8 mouse cellular contexts compared by ENCODE assay signal in the genomic region with DNA sequence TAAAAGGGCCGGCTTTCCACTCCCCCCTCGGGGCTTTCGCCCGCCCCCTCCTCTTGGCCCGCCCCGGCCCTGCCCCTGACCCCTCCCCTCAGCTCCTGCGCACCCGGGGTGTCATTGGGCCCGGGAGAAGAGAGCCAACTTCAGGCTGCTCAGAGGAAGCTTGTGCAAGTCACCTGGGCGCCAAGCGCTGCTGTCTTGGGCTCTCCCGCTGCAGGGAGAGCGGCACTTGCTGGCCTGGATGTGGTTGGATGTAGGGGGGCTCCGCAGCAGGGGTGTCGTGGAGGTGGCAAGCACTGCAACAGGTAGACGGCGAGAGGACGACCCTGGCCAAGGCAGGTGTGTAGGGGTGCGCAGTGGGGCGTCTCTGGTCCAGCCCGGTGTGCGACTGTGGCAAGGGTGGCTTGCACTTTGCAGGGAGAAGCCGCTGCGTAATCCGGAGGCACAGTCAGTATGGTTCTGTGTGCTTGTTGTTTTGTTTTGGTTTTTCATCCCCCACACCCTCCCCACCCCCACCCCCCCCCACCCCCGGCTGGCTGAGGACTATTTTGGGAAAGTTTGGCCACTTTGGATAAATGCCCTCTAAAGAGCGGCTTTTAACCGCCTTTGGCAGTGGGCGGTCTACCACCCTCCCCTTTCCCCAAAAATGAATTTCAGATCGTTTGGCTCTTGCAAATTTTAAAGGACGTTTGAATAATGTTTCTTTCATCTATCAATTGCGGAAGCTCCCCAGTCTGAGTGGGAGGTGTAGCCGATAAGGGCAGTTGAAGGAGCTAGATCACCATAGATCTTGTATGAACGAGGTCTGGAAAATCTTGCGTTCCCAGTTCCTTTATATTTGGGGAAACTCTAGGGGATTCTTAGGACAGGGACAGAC. TPM values are rescaled to one million over a fixed set of nuclear protein-coding genes. Genes with fewer than 3 reads are reported as not detected.
A peak's percentile ranks its signal among the peaks of the same experiment; 100 is the strongest.
DNase-seq lines count a peak whose midpoint lies in the region; ATAC-seq lines count a peak whose summit lies in the region.

No protein-coding gene starts in this region.

- no peaks in the 10 kb centered on the region for H3K36me3 ChIP-seq in limb, embryonic 13.5 days
- no peaks in the 10 kb centered on the region for H3K36me3 ChIP-seq in stomach, embryonic 16.5 days (ENCODE audit: control insufficient read depth, insufficient read depth, low read length)

- H3K4me3 ChIP-seq in limb, embryonic 13.5 days = peak overlapping the region; percentile 65
- peak overlapping the region; percentile 60 for H3K4me3 ChIP-seq in stomach, embryonic 16.5 days (replicated peaks; ENCODE audit: low read length)

- H3K4me2 ChIP-seq in limb, embryonic 13.5 days (replicated peaks) = peak overlapping the region; percentile 99
- peak overlapping the region; percentile 100 for H3K4me2 ChIP-seq in stomach, embryonic 16.5 days (ENCODE audit: low read depth, low read length)

- H3K4me1 ChIP-seq in limb, embryonic 13.5 days = peaks cover 24% of the 10 kb centered on the region
- H3K4me1 ChIP-seq in stomach, embryonic 16.5 days (ENCODE audit: control insufficient read depth, insufficient read depth, low read length) = peaks cover 8% of the 10 kb centered on the region

- H3K9me3 ChIP-seq in limb, embryonic 13.5 days = no peaks in the 10 kb centered on the region
- H3K9me3 ChIP-seq in stomach, embryonic 16.5 days (replicated peaks; ENCODE audit: control insufficient read depth, low read length) = no peaks in the 10 kb centered on the region

- ATAC-seq in limb, embryonic 13.5 days (ENCODE audit: low FRiP score, low read depth) = no peak; the same call in 1 of the 2 replicates
- ATAC-seq in stomach, embryonic 16.5 days (ENCODE audit: insufficient read depth, low FRiP score) = no peak; the same call in 1 of the 2 replicates
- ATAC-seq in megakaryocyte progenitor cell, adult 5-6 weeks (replicated peaks; ENCODE audit: poor library complexity) = no peak

- under 1% methylated on average over 34 of the region's 35 CpGs for WGBS in limb, embryonic 13.5 days
- 1% methylated on average over 35 of the region's 35 CpGs for WGBS in stomach, embryonic 16.5 days

- no peak overlapping the region for H3K27ac ChIP-seq in limb, embryonic 13.5 days
- H3K27ac ChIP-seq in stomach, embryonic 16.5 days (ENCODE audit: low read length) = no peak overlapping the region

- DNase-seq in embryo, embryonic 11 days = peak; percentile 4
- DNase-seq in embryo, embryonic 10.5 days (ENCODE audit: low spot score) = no peak
- DNase-seq in urinary bladder, postnatal 10 days (ENCODE audit: low spot score) = peak; percentile 14
- no peak for DNase-seq in urinary bladder, postnatal 36 days (ENCODE audit: low spot score in 2 of 2)
- no peak for DNase-seq in layer of hippocampus, adult 18-20 months (ENCODE audit: low spot score in 2 of 2)

- peaks cover 64% of the 10 kb centered on the region for H3K27me3 ChIP-seq in limb, embryonic 13.5 days
- H3K27me3 ChIP-seq in stomach, embryonic 16.5 days (ENCODE audit: control insufficient read depth, insufficient read depth, low read length) = peaks cover 14% of the 10 kb centered on the region; the same call in 1 of the 2 replicates

- peak overlapping the region; percentile 64 for H3K9ac ChIP-seq in limb, embryonic 13.5 days
- H3K9ac ChIP-seq in stomach, embryonic 16.5 days (ENCODE audit: low read length) = peak overlapping the region; percentile 69

RNA-seq across cellular contexts. Expression of a gene that starts 3.2 kb away (rescaled TPM):
- 4.7 and 5.3 TPM in 2 replicates for polyA plus RNA-seq in limb, embryonic 13.5 days (2015; fragmentation: Nextera tagmentation; extraction: Ambion mirVana)
- 2.7 and 2.8 TPM in 2 replicates for polyA plus RNA-seq in stomach, embryonic 16.5 days (2015; fragmentation: Nextera tagmentation; extraction: Ambion mirVana)
- total RNA-seq in layer of hippocampus, adult 18-20 months (2021) = 100 to 1,000 TPM; 144 to 162 TPM
- 0.34 and 1.3 TPM in 2 replicates for total RNA-seq in megakaryocyte progenitor cell, adult 5-6 weeks (2015)
- 0.29 and 0.37 TPM in 2 replicates for total RNA-seq in megakaryocyte progenitor cell, adult 5-6 weeks (2017)

Comparison
In these comparisons a context has a peak if more than half of its experiments do, and no peak if none do; other contexts are left out.
1. DNase-seq: peak in embryo, embryonic 11 days (single experiment) and urinary bladder, postnatal 10 days (single experiment); none in embryo, embryonic 10.5 days (single experiment), urinary bladder, postnatal 36 days (0 of 2) and layer of hippocampus, adult 18-20 months (0 of 2).
2. RNA of a gene that starts 3.2 kb away (total RNA-seq): 144 to 162 TPM in layer of hippocampus, adult 18-20 months; 0.29 to 1.3 TPM in megakaryocyte progenitor cell, adult 5-6 weeks; every median in the first group is over 10 times any median in the second.